Mouse (Mus musculus): Measurements from ENCODE around the gene Adprhl2. TPM values are rescaled to one million over a fixed set of nuclear protein-coding genes. Genes with fewer than 3 reads are reported as not detected.

Adprhl2 gene
- polyA plus RNA-seq, 1 experiment: 45.8 TPM

- Histone ChIP-seq H3K4me1 (ENCODE audit: control insufficient read depth, insufficient read depth, low read length) (peaks cover 18% of the 10 kb centered on the region), H3K4me3 (replicated peaks; ENCODE audit: insufficient read depth, low read depth, low read length) (no peak overlapping the region), H3K27me3 (ENCODE audit: control insufficient read depth, insufficient read depth, low read length) (no peaks in the 10 kb centered on the region), H3K27ac (ENCODE audit: insufficient read depth, low read length) (no peak overlapping the region)
- no peak for DNase-seq
- no peak for TF ChIP-seq POLR2A (IDR thresholded peaks at IDR 0.05; ENCODE audit: borderline replicate concordance, insufficient read depth, low read length)
- no peak for TF ChIP-seq CTCF (IDR thresholded peaks at IDR 0.05; ENCODE audit: borderline replicate concordance, insufficient read depth, low read depth, low read length)
- WGBS: 54% methylated on average over 9 of the region's 9 CpGs
These were observed 42.5 kb downstream of the Adprhl2 start for GRCm38 (mm10) chr4:126278961-126279360.

DNA sequence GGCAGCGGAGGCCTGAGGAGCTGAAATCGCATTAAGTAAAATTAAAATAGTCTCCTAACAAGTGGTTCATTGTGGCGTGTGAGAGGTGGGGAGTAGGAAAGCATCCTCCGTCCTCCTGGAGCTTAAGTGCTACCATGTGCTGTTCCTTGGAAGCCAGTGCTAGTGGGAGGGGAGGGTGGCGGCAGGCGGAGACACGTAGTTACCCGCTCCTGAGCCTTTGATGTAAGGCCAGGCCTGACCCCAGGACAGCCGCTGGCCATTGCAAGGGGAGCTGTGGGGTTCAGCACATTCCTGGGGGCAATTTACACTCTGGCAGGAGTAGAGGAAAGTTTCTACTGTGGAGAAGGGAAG is 43.0 kb downstream of the Adprhl2 start:
- 38% methylated on average over 9 of the region's 9 CpGs for WGBS
- peak in 1 of 2 experiments; percentile 30 for DNase-seq
- no peaks in the 10 kb centered on the region for H3K27me3 ChIP-seq (ENCODE audit: control insufficient read depth, insufficient read depth, low read length)
- TF ChIP-seq CTCF (IDR thresholded peaks at IDR 0.05; ENCODE audit: borderline replicate concordance, insufficient read depth, low read depth, low read length): no peak
- no peak for TF ChIP-seq POLR2A (IDR thresholded peaks at IDR 0.05; ENCODE audit: borderline replicate concordance, insufficient read depth, low read length)
- H3K4me3 ChIP-seq (replicated peaks; ENCODE audit: insufficient read depth, low read depth, low read length): no peak overlapping the region
- peaks cover 18% of the 10 kb centered on the region for H3K4me1 ChIP-seq (ENCODE audit: control insufficient read depth, insufficient read depth, low read length)
- no peak overlapping the region for H3K27ac ChIP-seq (ENCODE audit: insufficient read depth, low read length)

- DNase-seq: peak; percentile 69 to 77
- WGBS: 8% methylated on average over 13 of the region's 13 CpGs
These were observed 43.5 kb downstream of the Adprhl2 start for GRCm38 (mm10) chr4:126277906-126278564.

GRCm38 (mm10) chr4:126275681-126276131 is 45.8 kb downstream of the Adprhl2 start:
- peak; percentile 82 to 88 for DNase-seq
- 11% methylated on average over 13 of the region's 13 CpGs for WGBS
- Histone ChIP-seq H3K27me3 (ENCODE audit: control insufficient read depth, insufficient read depth, low read length) (no peaks in the 10 kb centered on the region), H3K4me1 (ENCODE audit: control insufficient read depth, insufficient read depth, low read length) (peaks cover 18% of the 10 kb centered on the region), H3K27ac (ENCODE audit: insufficient read depth, low read length) (peak overlapping the region; percentile 99), H3K4me3 (replicated peaks; ENCODE audit: insufficient read depth, low read depth, low read length) (peak overlapping the region; percentile 24)
- TF ChIP-seq POLR2A (IDR thresholded peaks at IDR 0.05; ENCODE audit: borderline replicate concordance, insufficient read depth, low read length) (0 out of 2 replicates have a peak, but pooled peaks have one; percentile 16), CTCF (IDR thresholded peaks at IDR 0.05; ENCODE audit: borderline replicate concordance, insufficient read depth, low read depth, low read length) (no peak)

More at GRCm38 (mm10) chr4:126277906-126278564, 43.5 kb downstream of the Adprhl2 start:
- Histone ChIP-seq H3K27ac (ENCODE audit: insufficient read depth, low read length) (no peak overlapping the region), H3K27me3 (ENCODE audit: control insufficient read depth, insufficient read depth, low read length) (no peaks in the 10 kb centered on the region), H3K4me3 (replicated peaks; ENCODE audit: insufficient read depth, low read depth, low read length) (no peak overlapping the region), H3K4me1 (ENCODE audit: control insufficient read depth, insufficient read depth, low read length) (peaks cover 18% of the 10 kb centered on the region)
- TF ChIP-seq CTCF (IDR thresholded peaks at IDR 0.05; ENCODE audit: borderline replicate concordance, insufficient read depth, low read depth, low read length) (peak; percentile 93), POLR2A (IDR thresholded peaks at IDR 0.05; ENCODE audit: borderline replicate concordance, insufficient read depth, low read length) (no peak)

- peak overlapping the region; percentile 99 for H3K27ac ChIP-seq (ENCODE audit: insufficient read depth, low read length)
- WGBS: 6% methylated on average over 4 of the region's 4 CpGs
- peak overlapping the region; percentile 3 for H3K4me3 ChIP-seq (replicated peaks; ENCODE audit: insufficient read depth, low read depth, low read length)
- TF ChIP-seq POLR2A (IDR thresholded peaks at IDR 0.05; ENCODE audit: borderline replicate concordance, insufficient read depth, low read length): no peak
- no peak for TF ChIP-seq CTCF (IDR thresholded peaks at IDR 0.05; ENCODE audit: borderline replicate concordance, insufficient read depth, low read depth, low read length)
- no peaks in the 10 kb centered on the region for H3K27me3 ChIP-seq (ENCODE audit: control insufficient read depth, insufficient read depth, low read length)
- peak; percentile 62 to 68 for DNase-seq
- H3K4me1 ChIP-seq (ENCODE audit: control insufficient read depth, insufficient read depth, low read length): peaks cover 18% of the 10 kb centered on the region
These were observed 46.4 kb downstream of the Adprhl2 start for GRCm38 (mm10) chr4:126275081-126275480.

DNA sequence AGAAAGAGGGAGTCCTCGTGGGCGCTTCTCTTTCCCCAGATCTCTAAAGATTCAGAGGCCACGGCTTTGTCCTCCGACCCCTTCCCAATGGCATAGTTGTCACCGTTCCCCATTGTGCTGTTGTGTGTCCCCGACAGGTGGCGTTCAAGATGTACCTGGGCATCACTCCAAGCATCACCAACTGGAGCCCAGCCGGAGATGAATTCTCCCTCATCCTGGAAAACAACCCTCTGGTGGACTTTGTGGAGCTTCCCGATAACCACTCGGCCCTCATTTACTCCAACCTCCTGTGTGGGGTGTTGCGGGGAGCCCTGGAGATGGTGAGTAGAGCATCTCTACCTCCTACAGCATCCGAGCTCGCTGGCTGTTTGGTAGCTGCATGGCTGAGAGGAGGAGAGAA is 47.8 kb downstream of the Adprhl2 start:
- H3K4me3 ChIP-seq (replicated peaks; ENCODE audit: insufficient read depth, low read depth, low read length): peak overlapping the region; percentile 71
- H3K27me3 ChIP-seq (ENCODE audit: control insufficient read depth, insufficient read depth, low read length): no peaks in the 10 kb centered on the region
- WGBS: 12% methylated on average over 13 of the region's 13 CpGs
- H3K4me1 ChIP-seq (ENCODE audit: control insufficient read depth, insufficient read depth, low read length): peaks cover 18% of the 10 kb centered on the region
- peak overlapping the region; percentile 86 for H3K27ac ChIP-seq (ENCODE audit: insufficient read depth, low read length)
- DNase-seq: peak; percentile 92
- peak; percentile 81 for TF ChIP-seq CTCF (IDR thresholded peaks at IDR 0.05; ENCODE audit: borderline replicate concordance, insufficient read depth, low read depth, low read length)
- TF ChIP-seq POLR2A (IDR thresholded peaks at IDR 0.05; ENCODE audit: borderline replicate concordance, insufficient read depth, low read length): peak; percentile 52; the same call in 1 of the 2 replicates

DNA sequence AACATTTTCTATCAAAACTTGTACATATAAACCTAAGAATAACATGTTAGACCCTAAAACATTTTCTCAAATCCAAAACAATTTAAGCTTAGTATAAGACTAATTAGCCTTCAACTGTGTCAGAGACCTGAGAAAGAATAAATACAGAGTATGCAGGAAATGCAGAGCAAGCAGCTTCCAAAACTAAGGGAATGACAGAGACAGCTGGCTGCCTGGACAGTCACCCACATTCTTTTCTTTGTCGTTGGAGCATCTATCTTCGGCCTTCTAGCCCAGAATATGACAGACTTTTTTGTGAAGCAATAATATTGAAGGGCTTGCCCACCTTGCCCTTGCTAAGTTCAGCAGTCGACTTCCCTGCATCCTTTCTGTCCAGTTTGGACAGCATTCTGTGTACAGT is 52.2 kb downstream of the Adprhl2 start:
- H3K4me1 ChIP-seq (ENCODE audit: control insufficient read depth, insufficient read depth, low read length): no peaks in the 10 kb centered on the region; the same call in 1 of the 2 replicates
- DNase-seq: no peak
- no peaks in the 10 kb centered on the region for H3K27me3 ChIP-seq (ENCODE audit: control insufficient read depth, insufficient read depth, low read length)
- WGBS: 48% methylated on average over 3 of the region's 3 CpGs
- no peak overlapping the region for H3K27ac ChIP-seq (ENCODE audit: insufficient read depth, low read length)
- TF ChIP-seq POLR2A (IDR thresholded peaks at IDR 0.05; ENCODE audit: borderline replicate concordance, insufficient read depth, low read length) (no peak), CTCF (IDR thresholded peaks at IDR 0.05; ENCODE audit: borderline replicate concordance, insufficient read depth, low read depth, low read length) (no peak)
- H3K4me3 ChIP-seq (replicated peaks; ENCODE audit: insufficient read depth, low read depth, low read length): no peak overlapping the region

Other genes starting within 250 kb of the Adprhl2 start
- gene Lsm10, start 225.1 kb downstream of the Adprhl2 start, polyA plus RNA-seq (2012; rRNA removed): 21.4 and 28.8 TPM in 2 replicates
- gene Stk40, start 217.7 kb downstream of the Adprhl2 start, polyA plus RNA-seq (2012; rRNA removed): 23.3 and 24.9 TPM in 2 replicates
- 9.0 and 9.2 TPM in 2 replicates for gene Eva1b, start 174.0 kb downstream of the Adprhl2 start, polyA plus RNA-seq (2012; rRNA removed)
- 1.6 and 2.0 TPM in 2 replicates for gene Sh3d21, start 158.2 kb downstream of the Adprhl2 start, polyA plus RNA-seq (2012; rRNA removed)
- gene Thrap3, start 118.9 kb downstream of the Adprhl2 start, polyA plus RNA-seq (2012; rRNA removed): 122 TPM in 2 replicates
- gene Map7d1, start 65.4 kb downstream of the Adprhl2 start, polyA plus RNA-seq (2012; rRNA removed): 274 and 283 TPM in 2 replicates
- gene Trappc3, start 59.4 kb downstream of the Adprhl2 start, polyA plus RNA-seq (2012; rRNA removed): 175 TPM in 2 replicates
- gene Col8a2, start 34.9 kb downstream of the Adprhl2 start, polyA plus RNA-seq (2012; rRNA removed): 0.93 and 2.0 TPM in 2 replicates
- gene Tekt2, start 4.0 kb upstream of the Adprhl2 start, polyA plus RNA-seq (2012; rRNA removed): 4.1 and 4.7 TPM in 2 replicates
- 13.3 and 14.5 TPM in 2 replicates for gene Ago3, start 107.9 kb upstream of the Adprhl2 start, polyA plus RNA-seq (2012; rRNA removed)
- 37.0 and 38.1 TPM in 2 replicates for gene Ago1, start 146.9 kb upstream of the Adprhl2 start, polyA plus RNA-seq (2012; rRNA removed)
- gene Ago4, start 211.8 kb upstream of the Adprhl2 start, polyA plus RNA-seq (2012; rRNA removed): 4.9 TPM in 2 replicates
- gene Clspn, start 235.2 kb upstream of the Adprhl2 start, polyA plus RNA-seq (2012; rRNA removed): 0.49 and 0.67 TPM in 2 replicates